Mouse (Mus musculus) MEL (cell line): ENCODE measurements at regions not wholly inside any gene's neighbourhood (a gene's known extent, or its start where the extent isn't known, plus 50 kb on each side); places are given as distances from the start of the nearest gene placed in this dataset.

Experiments used
- DNase-seq: peaks from one replicate; pipeline ENCODE4 v3.0.0; 2011; ENCODE audit warnings: low read depth, low spot score
- H3K27ac ChIP-seq: 2 replicates; pipeline ENCODE4 v1.5.1; 2012; ENCODE audit warnings: low read depth, mild to moderate bottlenecking, control low read depth, low read length, moderate library complexity; ENCODE audit not compliant: control insufficient read depth
- H3K27me3 ChIP-seq, 2 experiments: fragments of 150-350 bp in 1 of 2; sonication (generic) in 1 of 2; 2 replicates each; pipeline ENCODE4 v1.6.1; 2012; ENCODE audit warnings: low read length in 2 of 2, mild to moderate bottlenecking in 2 of 2, improper control_type of control experiment in 1 of 2, moderate library complexity in 1 of 2; ENCODE audit not compliant: insufficient read depth in 2 of 2, control insufficient read depth in 1 of 2
- H3K36me3 ChIP-seq, 2 experiments: 2 replicates each; pipeline ENCODE4 v1.6.1; 2012 to 2014; ENCODE audit warnings: low read length in 2 of 2, improper control_type of control experiment in 1 of 2, inconsistent platforms in 1 of 2, mild to moderate bottlenecking in 1 of 2; ENCODE audit not compliant: insufficient read depth in 2 of 2, control insufficient read depth in 1 of 2
- H3K4me1 ChIP-seq, 2 experiments: fragments of 150-350 bp in 1 of 2; sonication (generic) in 1 of 2; 2 replicates each; pipeline ENCODE4 v1.6.1; 2012; ENCODE audit warnings: low read length in 2 of 2, improper control_type of control experiment in 1 of 2, mild to moderate bottlenecking in 1 of 2; ENCODE audit not compliant: insufficient read depth in 2 of 2, control insufficient read depth in 1 of 2
- H3K4me3 ChIP-seq, 2 experiments: fragments of 150-350 bp in 1 of 2; sonication (generic) in 1 of 2; 2 replicates each; pipeline ENCODE4 v1.5.1; 2012; ENCODE audit warnings: low read depth in 2 of 2, low read length in 2 of 2, mild to moderate bottlenecking in 2 of 2, moderate library complexity in 2 of 2, control low read depth in 1 of 2, improper control_type of control experiment in 1 of 2; ENCODE audit not compliant: control insufficient read depth in 1 of 2, insufficient read depth in 1 of 2
- H3K79me2 ChIP-seq: 2 replicates; pipeline ENCODE4 v1.6.1; 2012; ENCODE audit warnings: mild to moderate bottlenecking, low read length, moderate library complexity; ENCODE audit not compliant: control insufficient read depth, poor library complexity, insufficient read depth
- H3K9ac ChIP-seq: 2 replicates; pipeline ENCODE4 v1.6.1; 2012; ENCODE audit warnings: low read depth, mild to moderate bottlenecking, control low read depth, low read length, moderate library complexity; ENCODE audit not compliant: control insufficient read depth, poor library complexity, severe bottlenecking
- H3K9me3 ChIP-seq: fragments of 150-350 bp; sonication (generic); replicated peaks from 2 replicates; pipeline ENCODE4 v1.6.1; 2012; ENCODE audit warnings: mild to moderate bottlenecking, low read length, improper control_type of control experiment, moderate library complexity; ENCODE audit not compliant: insufficient read depth
- BHLHE40 ChIP-seq: IDR thresholded peaks from 2 replicates; pipeline ENCODE4 v1.6.1; 2012; ENCODE audit warnings: low read depth, mild to moderate bottlenecking, inconsistent platforms, low read length, improper control_type of control experiment, borderline replicate concordance
- CHD2 ChIP-seq: IDR thresholded peaks from 2 replicates; pipeline ENCODE4 v1.6.1; 2011; ENCODE audit warnings: low read length, improper control_type of control experiment
- CTCF ChIP-seq, 3 experiments: IDR thresholded peaks in 2 of 3; conservative IDR thresholded peaks in 1 of 3; 2 replicates each; pipeline ENCODE4 v1.5.1; 2011 to 2012; ENCODE audit warnings: low read length in 3 of 3, low read depth in 2 of 3, mild to moderate bottlenecking in 2 of 3, improper control_type of control experiment in 1 of 3, inconsistent platforms in 1 of 3, mixed read lengths in 1 of 3, moderate library complexity in 1 of 3; ENCODE audit not compliant: control insufficient read depth in 1 of 3, insufficient read depth in 1 of 3, poor library complexity in 1 of 3, severe bottlenecking in 1 of 3
- E2F4 ChIP-seq: IDR thresholded peaks from 2 replicates; pipeline ENCODE4 v1.6.1; 2011; ENCODE audit warnings: low read depth, low read length, improper control_type of control experiment, borderline replicate concordance
- ELF1 ChIP-seq: IDR thresholded peaks from 2 replicates; pipeline ENCODE4 v1.6.1; 2014; ENCODE audit warnings: low read depth, mild to moderate bottlenecking, inconsistent platforms, low read length, improper control_type of control experiment, moderate library complexity
- EP300 ChIP-seq, 2 experiments: IDR thresholded peaks; 2 replicates each; pipeline ENCODE4 v1.6.1; 2011; ENCODE audit warnings: improper control_type of control experiment in 2 of 2, low read length in 2 of 2, low read depth in 1 of 2, mild to moderate bottlenecking in 1 of 2
- ETS1 ChIP-seq: IDR thresholded peaks from 2 replicates; pipeline ENCODE4 v1.6.1; 2012; ENCODE audit warnings: low read depth, mild to moderate bottlenecking, inconsistent platforms, low read length, improper control_type of control experiment, moderate library complexity
- GABPA ChIP-seq: IDR thresholded peaks from 2 replicates; pipeline ENCODE4 v1.6.1; 2012; ENCODE audit warnings: low read depth, mild to moderate bottlenecking, inconsistent platforms, low read length, improper control_type of control experiment, moderate library complexity
- GATA1 ChIP-seq: IDR thresholded peaks from 2 replicates; pipeline ENCODE4 v1.6.1; 2011; ENCODE audit warnings: low read depth, low read length, improper control_type of control experiment
- HCFC1 ChIP-seq: IDR thresholded peaks from 2 replicates; pipeline ENCODE4 v1.6.1; 2012; ENCODE audit warnings: low read depth, mild to moderate bottlenecking, inconsistent platforms, low read length, improper control_type of control experiment, moderate library complexity
- JUND ChIP-seq: IDR thresholded peaks from 2 replicates; pipeline ENCODE4 v1.6.1; 2011; ENCODE audit warnings: low read depth, mild to moderate bottlenecking, improper control_type of control experiment, low read length
- MAFK ChIP-seq: IDR thresholded peaks from 2 replicates; pipeline ENCODE4 v1.6.1; 2011; ENCODE audit warnings: low read depth, mild to moderate bottlenecking, low read length, improper control_type of control experiment, borderline replicate concordance
- MAZ ChIP-seq: IDR thresholded peaks from 2 replicates; pipeline ENCODE4 v1.6.1; 2012; ENCODE audit warnings: low read depth, mild to moderate bottlenecking, inconsistent platforms, low read length, improper control_type of control experiment
- MYB ChIP-seq: IDR thresholded peaks from 2 replicates; pipeline ENCODE4 v1.6.1; 2011; ENCODE audit warnings: mild to moderate bottlenecking, low read depth, low read length, improper control_type of control experiment
- NELFE ChIP-seq: IDR thresholded peaks from 2 replicates; pipeline ENCODE4 v1.6.1; 2011; ENCODE audit warnings: low read depth, low read length, improper control_type of control experiment
- NRF1 ChIP-seq: IDR thresholded peaks from 2 replicates; pipeline ENCODE4 v1.6.1; 2014; ENCODE audit warnings: low read depth, mild to moderate bottlenecking, inconsistent platforms, low read length, improper control_type of control experiment, moderate library complexity; ENCODE audit not compliant: poor library complexity, insufficient read depth, severe bottlenecking
- POLR2A ChIP-seq, 2 experiments: IDR thresholded peaks; 2 replicates each; pipeline ENCODE4 v1.6.1; 2011 to 2012; ENCODE audit warnings: low read length in 2 of 2, mild to moderate bottlenecking in 2 of 2, control low read depth in 1 of 2, improper control_type of control experiment in 1 of 2, low read depth in 1 of 2, moderate library complexity in 1 of 2; ENCODE audit not compliant: control insufficient read depth in 1 of 2, insufficient read depth in 1 of 2, poor library complexity in 1 of 2
- POLR2AphosphoS2 ChIP-seq: IDR thresholded peaks from 2 replicates; pipeline ENCODE4 v1.6.1; 2011; ENCODE audit warnings: low read length, improper control_type of control experiment
- RAD21 ChIP-seq: IDR thresholded peaks from 2 replicates; pipeline ENCODE4 v1.6.1; 2011; ENCODE audit warnings: mild to moderate bottlenecking, low read depth, low read length, improper control_type of control experiment
- RCOR1 ChIP-seq: IDR thresholded peaks from 2 replicates; pipeline ENCODE4 v1.6.1; 2012; ENCODE audit warnings: low read depth, mild to moderate bottlenecking, inconsistent platforms, low read length, improper control_type of control experiment
- SIN3A ChIP-seq: IDR thresholded peaks from 2 replicates; pipeline ENCODE4 v1.6.1; 2012; ENCODE audit warnings: low read length, improper control_type of control experiment, inconsistent platforms
- TBP ChIP-seq: IDR thresholded peaks from 2 replicates; pipeline ENCODE4 v1.8.0; 2011; ENCODE audit warnings: low read depth, low read length, improper control_type of control experiment
- UBTF ChIP-seq: IDR thresholded peaks from 2 replicates; pipeline ENCODE4 v1.6.1; 2012; ENCODE audit warnings: low read depth, mild to moderate bottlenecking, inconsistent platforms, low read length, improper control_type of control experiment, moderate library complexity, borderline replicate concordance; ENCODE audit not compliant: insufficient read depth
- ZC3H11A ChIP-seq: IDR thresholded peaks from 2 replicates; pipeline ENCODE4 v1.6.1; 2012; ENCODE audit warnings: low read depth, mild to moderate bottlenecking, inconsistent platforms, low read length, improper control_type of control experiment
- ZKSCAN1 ChIP-seq: IDR thresholded peaks from 2 replicates; pipeline ENCODE4 v1.6.1; 2012; ENCODE audit warnings: low read depth, mild to moderate bottlenecking, inconsistent platforms, low read length, improper control_type of control experiment, moderate library complexity
- ZNF384 ChIP-seq: IDR thresholded peaks from 2 replicates; pipeline ENCODE4 v1.6.1; 2012; ENCODE audit warnings: low read depth, mild to moderate bottlenecking, inconsistent platforms, low read length, improper control_type of control experiment

GRCm38 (mm10) chr13:46096416-46096815 is 131.6 kb upstream of the Atxn1 start:
- H3K4me1 ChIP-seq: no peaks in the 10 kb centered on the region
- H3K36me3 ChIP-seq: no peaks in the 10 kb centered on the region
- no peaks in the 10 kb centered on the region for H3K79me2 ChIP-seq
- no peak overlapping the region for H3K4me3 ChIP-seq
- H3K27ac ChIP-seq: no peak overlapping the region
- TF ChIP-seq RAD21: no peak
- TF ChIP-seq CTCF (IDR thresholded peaks at IDR 0.05 in 2 of 3, conservative IDR thresholded peaks at IDR 0.05 in 1 of 3; ENCODE audit: control insufficient read depth in 1 of 3, insufficient read depth in 1 of 3, low read depth in 2 of 3, low read length in 3 of 3, poor library complexity in 1 of 3, severe bottlenecking in 1 of 3): no peak
- TF ChIP-seq GABPA: no peak
- TF ChIP-seq ELF1: no peak
- no peak for TF ChIP-seq POLR2AphosphoS2
- TF ChIP-seq CHD2: no peak
- no peak for TF ChIP-seq MYB
- TF ChIP-seq MAZ: no peak
- no peak for TF ChIP-seq ZC3H11A
- no peak for TF ChIP-seq MAFK
- no peak for TF ChIP-seq E2F4
- TF ChIP-seq JUND: no peak
- H3K27me3 ChIP-seq: no peaks in the 10 kb centered on the region; a peak in 1 of 4 replicates
- H3K9ac ChIP-seq: no peak overlapping the region
- H3K9me3 ChIP-seq: no peaks in the 10 kb centered on the region
- DNase-seq: no peak

GRCm38 (mm10) chr13:46092787-46093186 is 128.0 kb upstream of the Atxn1 start:
- no peak for DNase-seq
- Histone ChIP-seq H3K79me2 (no peaks in the 10 kb centered on the region), H3K27me3 (no peaks in the 10 kb centered on the region), H3K36me3 (no peaks in the 10 kb centered on the region), H3K4me1 (no peaks in the 10 kb centered on the region), H3K4me3 (no peak overlapping the region), H3K27ac (no peak overlapping the region), H3K9me3 (no peaks in the 10 kb centered on the region), H3K9ac (no peak overlapping the region)
- TF ChIP-seq UBTF: no peak
- TF ChIP-seq MAZ: no peak
- TF ChIP-seq POLR2AphosphoS2: no peak
- TF ChIP-seq E2F4: no peak
- TF ChIP-seq ZNF384: no peak
- no peak for TF ChIP-seq RCOR1
- TF ChIP-seq EP300 (IDR thresholded peaks at IDR 0.05; ENCODE audit: low read depth in 1 of 2, low read length in 2 of 2): no peak
- TF ChIP-seq NRF1: no peak
- no peak for TF ChIP-seq POLR2A (IDR thresholded peaks at IDR 0.05; ENCODE audit: control insufficient read depth in 1 of 2, insufficient read depth in 1 of 2, low read depth in 1 of 2, low read length in 2 of 2, poor library complexity in 1 of 2)
- TF ChIP-seq ETS1: no peak
- TF ChIP-seq BHLHE40: no peak
- no peak for TF ChIP-seq TBP
- TF ChIP-seq RAD21: no peak
- no peak for TF ChIP-seq SIN3A
- TF ChIP-seq ZKSCAN1: no peak
- TF ChIP-seq GATA1: no peak
- no peak for TF ChIP-seq NELFE
- TF ChIP-seq GABPA: no peak
- TF ChIP-seq ZC3H11A: no peak
- no peak for TF ChIP-seq HCFC1
